Mouse (Mus musculus): ENCODE data around the gene S1pr2. TPM values are rescaled to one million over a fixed set of nuclear protein-coding genes. Genes with fewer than 3 reads are reported as not detected.
"Not testable (repeated sequence)": the region's sequence is repeated elsewhere in the genome, so short reads cannot be mapped to it uniquely, and the experiment has no call there.

The S1pr2 gene
- polyA plus RNA-seq, 1 experiment from 2014 or later: 39.9 TPM

GRCm38 (mm10) chr9:21002627-21003551, 26.3 kb upstream of the S1pr2 start, which contains the start of gene Mrpl4:
Mrpl4 (plus strand) TSS chr9:21002738.
- Histone ChIP-seq H3K9ac (ENCODE audit: low read length) (peak within 1 kb of the TSS; percentile 92), H3K4me2 (ENCODE audit: low read depth, low read length) (peak within 1 kb of the TSS; percentile 78), H3K4me3 (replicated peaks; ENCODE audit: low read length) (peak within 1 kb of the TSS; percentile 97), H3K27ac (ENCODE audit: low read length) (peak within 1 kb of the TSS; percentile 79), H3K27me3 (ENCODE audit: control insufficient read depth, insufficient read depth, low read length) (no peaks in the 10 kb centered on the region), H3K9me3 (replicated peaks; ENCODE audit: control insufficient read depth, low read length) (no peaks in the 10 kb centered on the region), H3K4me1 (ENCODE audit: control insufficient read depth, insufficient read depth, low read length) (peaks cover 6% of the 10 kb centered on the region), H3K36me3 (ENCODE audit: control insufficient read depth, insufficient read depth, low read length) (peaks cover 5% of the 10 kb centered on the region)
- peak; percentile 81 for ATAC-seq (ENCODE audit: insufficient read depth, low FRiP score)
- under 1% methylated on average over 72 of the region's 72 CpGs for WGBS

- Histone ChIP-seq H3K9me3 (replicated peaks; ENCODE audit: control insufficient read depth, low read length) (no peaks in the 10 kb centered on the region), H3K27me3 (ENCODE audit: control insufficient read depth, insufficient read depth, low read length) (no peaks in the 10 kb centered on the region), H3K4me1 (ENCODE audit: control insufficient read depth, insufficient read depth, low read length) (peaks cover 6% of the 10 kb centered on the region), H3K4me2 (ENCODE audit: low read depth, low read length) (peak overlapping the region; percentile 78), H3K9ac (ENCODE audit: low read length) (peak overlapping the region; percentile 92), H3K36me3 (ENCODE audit: control insufficient read depth, insufficient read depth, low read length) (peaks cover 1% of the 10 kb centered on the region), H3K4me3 (replicated peaks; ENCODE audit: low read length) (peak overlapping the region; percentile 97), H3K27ac (ENCODE audit: low read length) (peak overlapping the region; percentile 79)
- 7% methylated on average over 7 of the region's 7 CpGs for WGBS
- peak; percentile 19 for ATAC-seq (ENCODE audit: insufficient read depth, low FRiP score)
Measured at GRCm38 (mm10) chr9:21002270-21002626, 25.7 kb upstream of the S1pr2 start.

GRCm38 (mm10) chr9:21001651-21002200, 25.1 kb upstream of the S1pr2 start:
- 43% methylated on average over 6 of the region's 6 CpGs for WGBS
- Histone ChIP-seq H3K27me3 (ENCODE audit: control insufficient read depth, insufficient read depth, low read length) (no peaks in the 10 kb centered on the region), H3K9me3 (replicated peaks; ENCODE audit: control insufficient read depth, low read length) (no peaks in the 10 kb centered on the region), H3K4me2 (ENCODE audit: low read depth, low read length) (peak overlapping the region; percentile 78; the same call in 1 of the 2 replicates), H3K4me3 (replicated peaks; ENCODE audit: low read length) (no peak overlapping the region), H3K36me3 (ENCODE audit: control insufficient read depth, insufficient read depth, low read length) (no peaks in the 10 kb centered on the region), H3K9ac (ENCODE audit: low read length) (no peak overlapping the region; the same call in 1 of the 2 replicates), H3K27ac (ENCODE audit: low read length) (no peak overlapping the region), H3K4me1 (ENCODE audit: control insufficient read depth, insufficient read depth, low read length) (peaks cover 6% of the 10 kb centered on the region)
- no peak for ATAC-seq (ENCODE audit: insufficient read depth, low FRiP score)

- Histone ChIP-seq H3K9ac (ENCODE audit: low read length) (no peak overlapping the region; the same call in 1 of the 2 replicates), H3K9me3 (replicated peaks; ENCODE audit: control insufficient read depth, low read length) (no peaks in the 10 kb centered on the region), H3K4me3 (replicated peaks; ENCODE audit: low read length) (no peak overlapping the region), H3K27ac (ENCODE audit: low read length) (no peak overlapping the region), H3K36me3 (ENCODE audit: control insufficient read depth, insufficient read depth, low read length) (no peaks in the 10 kb centered on the region), H3K4me2 (ENCODE audit: low read depth, low read length) (no peak overlapping the region), H3K4me1 (ENCODE audit: control insufficient read depth, insufficient read depth, low read length) (peaks cover 6% of the 10 kb centered on the region), H3K27me3 (ENCODE audit: control insufficient read depth, insufficient read depth, low read length) (no peaks in the 10 kb centered on the region)
- no peak for ATAC-seq (ENCODE audit: insufficient read depth, low FRiP score)
Measured at GRCm38 (mm10) chr9:21000811-21001210, 24.2 kb upstream of the S1pr2 start.

- not testable (repeated sequence) for H3K9ac ChIP-seq (ENCODE audit: low read length); H3K4me2 ChIP-seq (ENCODE audit: low read depth, low read length); ATAC-seq (ENCODE audit: insufficient read depth, low FRiP score); H3K9me3 ChIP-seq (replicated peaks; ENCODE audit: control insufficient read depth, low read length); H3K36me3 ChIP-seq (ENCODE audit: control insufficient read depth, insufficient read depth, low read length); H3K27me3 ChIP-seq (ENCODE audit: control insufficient read depth, insufficient read depth, low read length); H3K4me3 ChIP-seq (replicated peaks; ENCODE audit: low read length); H3K27ac ChIP-seq (ENCODE audit: low read length); H3K4me1 ChIP-seq (ENCODE audit: control insufficient read depth, insufficient read depth, low read length)
- 66% methylated on average over 1 of the region's 1 CpGs for WGBS
Measured at GRCm38 (mm10) chr9:20998337-20998736, 21.8 kb upstream of the S1pr2 start.

- Histone ChIP-seq H3K27me3 (ENCODE audit: control insufficient read depth, insufficient read depth, low read length) (no peaks in the 10 kb centered on the region), H3K4me1 (ENCODE audit: control insufficient read depth, insufficient read depth, low read length) (peaks cover 7% of the 10 kb centered on the region), H3K9me3 (replicated peaks; ENCODE audit: control insufficient read depth, low read length) (no peaks in the 10 kb centered on the region), H3K9ac (ENCODE audit: low read length) (no peak overlapping the region), H3K4me2 (ENCODE audit: low read depth, low read length) (no peak overlapping the region), H3K4me3 (replicated peaks; ENCODE audit: low read length) (no peak overlapping the region), H3K27ac (ENCODE audit: low read length) (no peak overlapping the region), H3K36me3 (ENCODE audit: control insufficient read depth, insufficient read depth, low read length) (no peaks in the 10 kb centered on the region)
- ATAC-seq (ENCODE audit: insufficient read depth, low FRiP score): no peak
- 85% methylated on average over 8 of the region's 8 CpGs for WGBS
Measured at GRCm38 (mm10) chr9:20997065-20997464, 20.5 kb upstream of the S1pr2 start.

GRCm38 (mm10) chr9:20995069-20995468, 18.5 kb upstream of the S1pr2 start:
- no peak for ATAC-seq (ENCODE audit: insufficient read depth, low FRiP score)
- no peak overlapping the region for H3K27ac ChIP-seq (ENCODE audit: low read length)
- H3K27me3 ChIP-seq (ENCODE audit: control insufficient read depth, insufficient read depth, low read length): no peaks in the 10 kb centered on the region
- peaks cover 10% of the 10 kb centered on the region for H3K4me1 ChIP-seq (ENCODE audit: control insufficient read depth, insufficient read depth, low read length)
- H3K9me3 ChIP-seq (replicated peaks; ENCODE audit: control insufficient read depth, low read length): no peaks in the 10 kb centered on the region
- H3K4me3 ChIP-seq (replicated peaks; ENCODE audit: low read length): no peak overlapping the region
- no peaks in the 10 kb centered on the region for H3K36me3 ChIP-seq (ENCODE audit: control insufficient read depth, insufficient read depth, low read length)
- no peak overlapping the region for H3K4me2 ChIP-seq (ENCODE audit: low read depth, low read length)
- WGBS: 71% methylated on average over 3 of the region's 3 CpGs
- H3K9ac ChIP-seq (ENCODE audit: low read length): no peak overlapping the region

GRCm38 (mm10) chr9:20993165-20993898, 16.8 kb upstream of the S1pr2 start:
- H3K4me3 ChIP-seq (replicated peaks; ENCODE audit: low read length): no peak overlapping the region
- H3K9me3 ChIP-seq (replicated peaks; ENCODE audit: control insufficient read depth, low read length): no peaks in the 10 kb centered on the region
- no peak overlapping the region for H3K9ac ChIP-seq (ENCODE audit: low read length)
- H3K4me1 ChIP-seq (ENCODE audit: control insufficient read depth, insufficient read depth, low read length): peaks cover 10% of the 10 kb centered on the region
- WGBS: 35% methylated on average over 5 of the region's 5 CpGs
- H3K36me3 ChIP-seq (ENCODE audit: control insufficient read depth, insufficient read depth, low read length): no peaks in the 10 kb centered on the region
- no peak overlapping the region for H3K27ac ChIP-seq (ENCODE audit: low read length)
- no peak overlapping the region for H3K4me2 ChIP-seq (ENCODE audit: low read depth, low read length)
- H3K27me3 ChIP-seq (ENCODE audit: control insufficient read depth, insufficient read depth, low read length): no peaks in the 10 kb centered on the region
- peak; percentile 81 for ATAC-seq (ENCODE audit: insufficient read depth, low FRiP score)

- no peak for ATAC-seq (ENCODE audit: insufficient read depth, low FRiP score)
- H3K27ac ChIP-seq (ENCODE audit: low read length): no peak overlapping the region
- no peaks in the 10 kb centered on the region for H3K9me3 ChIP-seq (replicated peaks; ENCODE audit: control insufficient read depth, low read length)
- no peaks in the 10 kb centered on the region for H3K27me3 ChIP-seq (ENCODE audit: control insufficient read depth, insufficient read depth, low read length)
- H3K4me2 ChIP-seq (ENCODE audit: low read depth, low read length): no peak overlapping the region
- H3K9ac ChIP-seq (ENCODE audit: low read length): no peak overlapping the region
- H3K4me1 ChIP-seq (ENCODE audit: control insufficient read depth, insufficient read depth, low read length): peaks cover 18% of the 10 kb centered on the region
- H3K36me3 ChIP-seq (ENCODE audit: control insufficient read depth, insufficient read depth, low read length): no peaks in the 10 kb centered on the region
- WGBS: 85% methylated on average over 4 of the region's 4 CpGs
- H3K4me3 ChIP-seq (replicated peaks; ENCODE audit: low read length): no peak overlapping the region
Measured at GRCm38 (mm10) chr9:20991587-20991986, 15.0 kb upstream of the S1pr2 start.

Data from stomach, embryonic 16.5 days (tissue).